Mouse (Mus musculus): Measurements from ENCODE around the gene Fam83f. TPM values are rescaled to one million over a fixed set of nuclear protein-coding genes. Genes with fewer than 3 reads are reported as not detected.
"Not testable (repeated sequence)": the region's sequence is repeated elsewhere in the genome, so short reads cannot be mapped to it uniquely, and the experiment has no call there.

The Fam83f gene
- polyA plus RNA-seq, 1 experiment from 2014 or later = 0.81 TPM

GRCm38 (mm10) chr15:80729477-80729876 lies 57.8 kb downstream of the Fam83f start:
- H3K4me2 ChIP-seq (ENCODE audit: low read depth, low read length) = no peak overlapping the region
- H3K9me3 ChIP-seq (replicated peaks; ENCODE audit: control insufficient read depth, low read length) = no peaks in the 10 kb centered on the region
- no peak for ATAC-seq (replicated peaks; ENCODE audit: extremely low read depth, insufficient read depth, low FRiP score)
- H3K4me1 ChIP-seq (ENCODE audit: control insufficient read depth, insufficient read depth, low read length) = 0 out of 2 replicates have a peak, but pooled peaks cover 7% of the 10 kb centered on the region
- 61% methylated on average over 2 of the region's 2 CpGs for WGBS
- H3K36me3 ChIP-seq (ENCODE audit: control insufficient read depth, insufficient read depth) = no peaks in the 10 kb centered on the region
- H3K27me3 ChIP-seq (ENCODE audit: control insufficient read depth, insufficient read depth, low read length) = no peaks in the 10 kb centered on the region
- no peak overlapping the region for H3K27ac ChIP-seq (ENCODE audit: low read length)
- H3K9ac ChIP-seq (ENCODE audit: low read length) = no peak overlapping the region
- no peak overlapping the region for H3K4me3 ChIP-seq (ENCODE audit: low read length)

GRCm38 (mm10) chr15:80731043-80731442 lies 59.4 kb downstream of the Fam83f start:
- Histone ChIP-seq H3K4me3 (ENCODE audit: low read length) (no peak overlapping the region), H3K4me2 (ENCODE audit: low read depth, low read length) (no peak overlapping the region), H3K36me3 (ENCODE audit: control insufficient read depth, insufficient read depth) (no peaks in the 10 kb centered on the region), H3K4me1 (ENCODE audit: control insufficient read depth, insufficient read depth, low read length) (0 out of 2 replicates have a peak, but pooled peaks cover 7% of the 10 kb centered on the region), H3K27me3 (ENCODE audit: control insufficient read depth, insufficient read depth, low read length) (no peaks in the 10 kb centered on the region), H3K27ac (ENCODE audit: low read length) (no peak overlapping the region), H3K9me3 (replicated peaks; ENCODE audit: control insufficient read depth, low read length) (no peaks in the 10 kb centered on the region), H3K9ac (ENCODE audit: low read length) (no peak overlapping the region)
- ATAC-seq (replicated peaks; ENCODE audit: extremely low read depth, insufficient read depth, low FRiP score) = no peak
- 83% methylated on average over 1 of the region's 1 CpGs for WGBS

- no peaks in the 10 kb centered on the region for H3K9me3 ChIP-seq (replicated peaks; ENCODE audit: control insufficient read depth, low read length)
- H3K27me3 ChIP-seq (ENCODE audit: control insufficient read depth, insufficient read depth, low read length) = no peaks in the 10 kb centered on the region
- H3K36me3 ChIP-seq (ENCODE audit: control insufficient read depth, insufficient read depth) = no peaks in the 10 kb centered on the region
- H3K9ac ChIP-seq (ENCODE audit: low read length) = no peak overlapping the region
- no peak for ATAC-seq (replicated peaks; ENCODE audit: extremely low read depth, insufficient read depth, low FRiP score)
- H3K4me2 ChIP-seq (ENCODE audit: low read depth, low read length) = no peak overlapping the region
- H3K27ac ChIP-seq (ENCODE audit: low read length) = no peak overlapping the region
- H3K4me1 ChIP-seq (ENCODE audit: control insufficient read depth, insufficient read depth, low read length) = 0 out of 2 replicates have a peak, but pooled peaks cover 7% of the 10 kb centered on the region
- H3K4me3 ChIP-seq (ENCODE audit: low read length) = no peak overlapping the region
- 77% methylated on average over 3 of the region's 3 CpGs for WGBS
Measured at GRCm38 (mm10) chr15:80731511-80731910, 59.9 kb downstream of the Fam83f start.

GRCm38 (mm10) chr15:80732266-80733030 lies 60.8 kb downstream of the Fam83f start:
- Histone ChIP-seq H3K9me3 (replicated peaks; ENCODE audit: control insufficient read depth, low read length) (no peaks in the 10 kb centered on the region), H3K36me3 (ENCODE audit: control insufficient read depth, insufficient read depth) (no peaks in the 10 kb centered on the region), H3K9ac (ENCODE audit: low read length) (no peak overlapping the region), H3K27me3 (ENCODE audit: control insufficient read depth, insufficient read depth, low read length) (no peaks in the 10 kb centered on the region), H3K4me1 (ENCODE audit: control insufficient read depth, insufficient read depth, low read length) (0 out of 2 replicates have a peak, but pooled peaks cover 7% of the 10 kb centered on the region), H3K4me3 (ENCODE audit: low read length) (no peak overlapping the region), H3K27ac (ENCODE audit: low read length) (no peak overlapping the region), H3K4me2 (ENCODE audit: low read depth, low read length) (no peak overlapping the region)
- ATAC-seq (replicated peaks; ENCODE audit: extremely low read depth, insufficient read depth, low FRiP score) = no peak
- 29% methylated on average over 4 of the region's 4 CpGs for WGBS

GRCm38 (mm10) chr15:80735300-80735699 lies 63.7 kb downstream of the Fam83f start:
- Histone ChIP-seq H3K4me2 (ENCODE audit: low read depth, low read length) (no peak overlapping the region), H3K9ac (ENCODE audit: low read length) (no peak overlapping the region), H3K9me3 (replicated peaks; ENCODE audit: control insufficient read depth, low read length) (no peaks in the 10 kb centered on the region), H3K27ac (ENCODE audit: low read length) (no peak overlapping the region), H3K4me3 (ENCODE audit: low read length) (no peak overlapping the region), H3K27me3 (ENCODE audit: control insufficient read depth, insufficient read depth, low read length) (no peaks in the 10 kb centered on the region), H3K36me3 (ENCODE audit: control insufficient read depth, insufficient read depth) (no peaks in the 10 kb centered on the region), H3K4me1 (ENCODE audit: control insufficient read depth, insufficient read depth, low read length) (peaks cover 9% of the 10 kb centered on the region; the same call in 1 of the 2 replicates)
- no peak for ATAC-seq (replicated peaks; ENCODE audit: extremely low read depth, insufficient read depth, low FRiP score)
- WGBS = 81% methylated on average over 3 of the region's 3 CpGs

GRCm38 (mm10) chr15:80735708-80736107 lies 64.1 kb downstream of the Fam83f start:
- WGBS = 87% methylated on average over 3 of the region's 4 CpGs
- not testable (repeated sequence) for H3K9ac ChIP-seq (ENCODE audit: low read length); ATAC-seq (replicated peaks; ENCODE audit: extremely low read depth, insufficient read depth, low FRiP score); H3K4me1 ChIP-seq (ENCODE audit: control insufficient read depth, insufficient read depth, low read length); H3K36me3 ChIP-seq (ENCODE audit: control insufficient read depth, insufficient read depth); H3K9me3 ChIP-seq (replicated peaks; ENCODE audit: control insufficient read depth, low read length); H3K27ac ChIP-seq (ENCODE audit: low read length); H3K27me3 ChIP-seq (ENCODE audit: control insufficient read depth, insufficient read depth, low read length); H3K4me2 ChIP-seq (ENCODE audit: low read depth, low read length); H3K4me3 ChIP-seq (ENCODE audit: low read length)

GRCm38 (mm10) chr15:80736553-80736952 lies 64.9 kb downstream of the Fam83f start:
- 42% methylated on average over 1 of the region's 1 CpGs for WGBS
- Histone ChIP-seq H3K9me3 (replicated peaks; ENCODE audit: control insufficient read depth, low read length) (no peaks in the 10 kb centered on the region), H3K27ac (ENCODE audit: low read length) (no peak overlapping the region)

GRCm38 (mm10) chr15:80738244-80738643 lies 66.6 kb downstream of the Fam83f start:
- Histone ChIP-seq H3K36me3 (ENCODE audit: control insufficient read depth, insufficient read depth) (no peaks in the 10 kb centered on the region), H3K4me1 (ENCODE audit: control insufficient read depth, insufficient read depth, low read length) (peaks cover 2% of the 10 kb centered on the region; the same call in 1 of the 2 replicates), H3K9ac (ENCODE audit: low read length) (no peak overlapping the region), H3K27me3 (ENCODE audit: control insufficient read depth, insufficient read depth, low read length) (no peaks in the 10 kb centered on the region), H3K4me3 (ENCODE audit: low read length) (no peak overlapping the region), H3K9me3 (replicated peaks; ENCODE audit: control insufficient read depth, low read length) (no peaks in the 10 kb centered on the region), H3K27ac (ENCODE audit: low read length) (no peak overlapping the region), H3K4me2 (ENCODE audit: low read depth, low read length) (no peak overlapping the region)
- WGBS = 94% methylated on average over 2 of the region's 2 CpGs
- ATAC-seq (replicated peaks; ENCODE audit: extremely low read depth, insufficient read depth, low FRiP score) = no peak

More at GRCm38 (mm10) chr15:80736553-80736952, 64.9 kb downstream of the Fam83f start:
- H3K4me2 ChIP-seq (ENCODE audit: low read depth, low read length) = no peak overlapping the region
- no peaks in the 10 kb centered on the region for H3K27me3 ChIP-seq (ENCODE audit: control insufficient read depth, insufficient read depth, low read length)
- H3K4me1 ChIP-seq (ENCODE audit: control insufficient read depth, insufficient read depth, low read length) = peaks cover 9% of the 10 kb centered on the region; the same call in 1 of the 2 replicates
- no peak overlapping the region for H3K9ac ChIP-seq (ENCODE audit: low read length)
- ATAC-seq (replicated peaks; ENCODE audit: extremely low read depth, insufficient read depth, low FRiP score) = no peak
- H3K4me3 ChIP-seq (ENCODE audit: low read length) = no peak overlapping the region
- no peaks in the 10 kb centered on the region for H3K36me3 ChIP-seq (ENCODE audit: control insufficient read depth, insufficient read depth)

GRCm38 (mm10) chr15:80739972-80740371 lies 68.3 kb downstream of the Fam83f start:
- no peak overlapping the region for H3K4me2 ChIP-seq (ENCODE audit: low read depth, low read length)
- H3K27ac ChIP-seq (ENCODE audit: low read length) = no peak overlapping the region
- no peaks in the 10 kb centered on the region for H3K9me3 ChIP-seq (replicated peaks; ENCODE audit: control insufficient read depth, low read length)
- 95% methylated on average over 1 of the region's 1 CpGs for WGBS
- H3K4me1 ChIP-seq (ENCODE audit: control insufficient read depth, insufficient read depth, low read length) = peaks cover 2% of the 10 kb centered on the region; the same call in 1 of the 2 replicates
- no peaks in the 10 kb centered on the region for H3K27me3 ChIP-seq (ENCODE audit: control insufficient read depth, insufficient read depth, low read length)
- H3K9ac ChIP-seq (ENCODE audit: low read length) = no peak overlapping the region
- no peak for ATAC-seq (replicated peaks; ENCODE audit: extremely low read depth, insufficient read depth, low FRiP score)
- no peak overlapping the region for H3K4me3 ChIP-seq (ENCODE audit: low read length)
- H3K36me3 ChIP-seq (ENCODE audit: control insufficient read depth, insufficient read depth) = no peaks in the 10 kb centered on the region
